Comparison of ENCODE assay signal across 19 mouse cellular contexts in the genomic region with DNA sequence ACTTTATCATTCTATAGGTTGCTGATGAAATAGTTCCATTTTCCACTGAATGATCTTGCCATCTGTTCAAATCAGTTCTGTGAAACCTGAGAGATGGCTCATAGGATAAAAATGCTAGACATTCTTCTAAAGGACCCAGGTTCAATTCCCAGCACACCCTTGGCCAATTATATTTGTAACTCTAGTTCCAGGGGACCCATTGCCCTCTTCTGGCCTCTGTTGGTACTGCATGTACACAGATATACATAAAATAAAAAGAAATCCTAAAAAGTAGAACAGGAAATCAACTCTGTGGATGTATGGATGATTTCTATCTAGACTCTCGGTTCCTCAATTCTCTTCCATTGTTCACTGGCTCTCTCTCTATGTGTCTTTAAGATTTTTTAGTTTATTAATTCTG. TPM values are rescaled to one million over a fixed set of nuclear protein-coding genes. Genes with fewer than 3 reads are reported as not detected.
DNase-seq lines count a peak whose midpoint lies in the region; ATAC-seq and TF ChIP-seq lines count a peak whose summit lies in the region.
"Had no signal": no experiment of that assay in that cellular context is flagged by ENCODE, and none has a peak within 500 bp of the region (broad histone marks: within the 10 kb centered on the region; RNA-seq: fewer than 3 reads in every experiment).

No protein-coding gene starts in this region.

- 89% methylated on average over 1 of the region's 1 CpGs for WGBS in hindbrain, postnatal 0 days
- 86% methylated on average over 1 of the region's 1 CpGs for WGBS in hindbrain, embryonic 14.5 days
- 83% methylated on average over 1 of the region's 1 CpGs for WGBS in midbrain, postnatal 0 days
- WGBS in midbrain, embryonic 11.5 days: 94% methylated on average over 1 of the region's 1 CpGs
- WGBS in stomach, postnatal 0 days: 89% methylated on average over 1 of the region's 1 CpGs

- no peaks in the 10 kb centered on the region for H3K4me1 ChIP-seq in hindbrain, postnatal 0 days (ENCODE audit: insufficient read depth, low read length)
- no peaks in the 10 kb centered on the region for H3K4me1 ChIP-seq in hindbrain, embryonic 14.5 days (replicated peaks; ENCODE audit: control insufficient read depth, insufficient read depth, low read length)
- H3K4me1 ChIP-seq in midbrain, postnatal 0 days (ENCODE audit: insufficient read depth, low read length): no peaks in the 10 kb centered on the region
- H3K4me1 ChIP-seq in midbrain, embryonic 11.5 days (ENCODE audit: control insufficient read depth, insufficient read depth, low read length): peaks cover 2% of the 10 kb centered on the region; the same call in 1 of the 2 replicates
- peaks cover 2 to 13% of the 10 kb centered on the region in 2 experiments; a peak in 3 of 4 replicates for H3K4me1 ChIP-seq in MEL (ENCODE audit: control insufficient read depth in 1 of 2, insufficient read depth in 2 of 2, low read length in 2 of 2)
- no peaks in the 10 kb centered on the region for H3K4me1 ChIP-seq in stomach, postnatal 0 days (replicated peaks; ENCODE audit: control insufficient read depth, insufficient read depth)
- H3K4me1 ChIP-seq: embryonic facial prominence, embryonic 12.5 days; heart, embryonic 15.5 days; limb, embryonic 12.5 days; midbrain, embryonic 12.5 days; neural tube, embryonic 15.5 days had no signal

- TF ChIP-seq CTCF in hindbrain, postnatal 0 days (IDR thresholded peaks at IDR 0.05; ENCODE audit: low read depth): peak; percentile 31
- TF ChIP-seq CTCF in midbrain, postnatal 0 days (IDR thresholded peaks at IDR 0.05): peak; percentile 35; the same call in 1 of the 2 replicates
- TF ChIP-seq CTCF in MEL (IDR thresholded peaks at IDR 0.05 in 2 of 3, conservative IDR thresholded peaks at IDR 0.05 in 1 of 3; ENCODE audit: control insufficient read depth in 1 of 3, insufficient read depth in 1 of 3, low read depth in 2 of 3, low read length in 3 of 3, poor library complexity in 1 of 3, severe bottlenecking in 1 of 3): peak; percentile 7 to 64 (median 50); a peak in 4 of 6 replicates
- TF ChIP-seq CTCF in stomach, postnatal 0 days (IDR thresholded peaks at IDR 0.05; ENCODE audit: low read depth): peak; percentile 41

- H3K4me3 ChIP-seq in hindbrain, postnatal 0 days (ENCODE audit: low read length): no peak overlapping the region
- H3K4me3 ChIP-seq in hindbrain, embryonic 14.5 days (replicated peaks; ENCODE audit: low read length): no peak overlapping the region
- H3K4me3 ChIP-seq in midbrain, postnatal 0 days (ENCODE audit: low read depth, low read length): no peak overlapping the region
- H3K4me3 ChIP-seq in midbrain, embryonic 11.5 days (ENCODE audit: low read depth, low read length): no peak overlapping the region
- H3K4me3 ChIP-seq in MEL (ENCODE audit: control insufficient read depth in 1 of 2, insufficient read depth in 1 of 2, low read depth in 2 of 2, low read length in 2 of 2): no peak overlapping the region
- no peak overlapping the region for H3K4me3 ChIP-seq in stomach, postnatal 0 days (ENCODE audit: low read depth, low read length)
- H3K4me3 ChIP-seq: embryonic facial prominence, embryonic 12.5 days; heart, embryonic 15.5 days; limb, embryonic 12.5 days; midbrain, embryonic 12.5 days; neural tube, embryonic 15.5 days had no signal

- no peaks in the 10 kb centered on the region for H3K79me2 ChIP-seq in MEL (ENCODE audit: control insufficient read depth, insufficient read depth, low read length, poor library complexity)

- DNase-seq in hindbrain, postnatal 0 days (ENCODE audit: low spot score): no peak
- DNase-seq in hindbrain, embryonic 14.5 days (ENCODE audit: low spot score): no peak
- DNase-seq in midbrain, postnatal 0 days (ENCODE audit: low spot score): no peak
- no peak for DNase-seq in midbrain, embryonic 11.5 days (ENCODE audit: low spot score, missing footprints)
- peak; percentile 73 for DNase-seq in MEL (ENCODE audit: low read depth, low spot score)
- DNase-seq in stomach, postnatal 0 days (ENCODE audit: low spot score): no peak
- DNase-seq in Muller cell, postnatal 12 days (ENCODE audit: inconsistent ontology term): no peak
- DNase-seq: adrenal gland, adult 8-10 months; cerebellum, adult 18-20 months; heart, adult 18-20 months; kidney, postnatal 10 days; lung, postnatal 4 days had no signal

- TF ChIP-seq POLR2A in MEL (IDR thresholded peaks at IDR 0.05; ENCODE audit: control insufficient read depth in 1 of 2, insufficient read depth in 1 of 2, low read depth in 1 of 2, low read length in 2 of 2, poor library complexity in 1 of 2): no peak

- TF ChIP-seq RAD21 in MEL (IDR thresholded peaks at IDR 0.05; ENCODE audit: low read depth, low read length): peak; percentile 52

- H3K27me3 ChIP-seq in hindbrain, postnatal 0 days (ENCODE audit: insufficient read depth, low read length): no peaks in the 10 kb centered on the region
- no peaks in the 10 kb centered on the region for H3K27me3 ChIP-seq in hindbrain, embryonic 14.5 days (ENCODE audit: control insufficient read depth, insufficient read depth, low read length)
- no peaks in the 10 kb centered on the region for H3K27me3 ChIP-seq in midbrain, postnatal 0 days (ENCODE audit: insufficient read depth, low read length)
- H3K27me3 ChIP-seq in midbrain, embryonic 11.5 days (ENCODE audit: control insufficient read depth, insufficient read depth, low read length): no peaks in the 10 kb centered on the region
- H3K27me3 ChIP-seq in MEL (ENCODE audit: control insufficient read depth in 1 of 2, insufficient read depth in 2 of 2, low read length in 2 of 2): no peaks in the 10 kb centered on the region
- H3K27me3 ChIP-seq in stomach, postnatal 0 days (ENCODE audit: control insufficient read depth, insufficient read depth, low read length): no peaks in the 10 kb centered on the region
- H3K27me3 ChIP-seq: embryonic facial prominence, embryonic 12.5 days; heart, embryonic 15.5 days; limb, embryonic 12.5 days; neural tube, embryonic 15.5 days had no signal

- H3K9me3 ChIP-seq in hindbrain, postnatal 0 days (ENCODE audit: low read length): peaks cover 3% of the 10 kb centered on the region; the same call in 1 of the 2 replicates
- H3K9me3 ChIP-seq in hindbrain, embryonic 14.5 days (ENCODE audit: control insufficient read depth, low read length): peaks cover 3% of the 10 kb centered on the region; the same call in 1 of the 2 replicates
- H3K9me3 ChIP-seq in midbrain, postnatal 0 days (ENCODE audit: low read length): peaks cover 5% of the 10 kb centered on the region; the same call in 1 of the 2 replicates
- H3K9me3 ChIP-seq in midbrain, embryonic 11.5 days (ENCODE audit: control insufficient read depth, low read length): peaks cover 3% of the 10 kb centered on the region; the same call in 1 of the 2 replicates
- no peaks in the 10 kb centered on the region for H3K9me3 ChIP-seq in MEL (replicated peaks; ENCODE audit: insufficient read depth, low read length)
- H3K9me3 ChIP-seq in stomach, postnatal 0 days (ENCODE audit: control insufficient read depth, low read length): no peaks in the 10 kb centered on the region
- H3K9me3 ChIP-seq: heart, embryonic 15.5 days had no signal

- H3K9ac ChIP-seq in hindbrain, postnatal 0 days (replicated peaks; ENCODE audit: low read length): no peak overlapping the region
- no peak overlapping the region for H3K9ac ChIP-seq in hindbrain, embryonic 14.5 days
- H3K9ac ChIP-seq in midbrain, postnatal 0 days (replicated peaks; ENCODE audit: low read length, poor library complexity, severe bottlenecking): no peak overlapping the region
- H3K9ac ChIP-seq in midbrain, embryonic 11.5 days (ENCODE audit: low read length): no peak overlapping the region
- no peak overlapping the region for H3K9ac ChIP-seq in MEL (ENCODE audit: control insufficient read depth, low read depth, low read length, poor library complexity, severe bottlenecking)
- H3K9ac ChIP-seq in stomach, postnatal 0 days (ENCODE audit: low read length): no peak overlapping the region
- H3K9ac ChIP-seq: embryonic facial prominence, embryonic 12.5 days; heart, embryonic 15.5 days; limb, embryonic 12.5 days; midbrain, embryonic 12.5 days; neural tube, embryonic 15.5 days had no signal

- no peak overlapping the region for H3K27ac ChIP-seq in hindbrain, postnatal 0 days
- H3K27ac ChIP-seq in hindbrain, embryonic 14.5 days: no peak overlapping the region
- no peak overlapping the region for H3K27ac ChIP-seq in midbrain, postnatal 0 days (ENCODE audit: low read depth, low read length)
- H3K27ac ChIP-seq in midbrain, embryonic 11.5 days (ENCODE audit: low read depth, low read length): no peak overlapping the region
- H3K27ac ChIP-seq in MEL (ENCODE audit: control insufficient read depth, low read depth, low read length): no peak overlapping the region
- H3K27ac ChIP-seq in stomach, postnatal 0 days (replicated peaks): no peak overlapping the region
- H3K27ac ChIP-seq: embryonic facial prominence, embryonic 12.5 days; heart, embryonic 15.5 days; limb, embryonic 12.5 days; midbrain, embryonic 12.5 days; neural tube, embryonic 15.5 days had no signal

- H3K36me3 ChIP-seq in hindbrain, postnatal 0 days (ENCODE audit: insufficient read depth, low read length): no peaks in the 10 kb centered on the region
- no peaks in the 10 kb centered on the region for H3K36me3 ChIP-seq in hindbrain, embryonic 14.5 days (replicated peaks; ENCODE audit: control insufficient read depth, insufficient read depth)
- H3K36me3 ChIP-seq in midbrain, postnatal 0 days (ENCODE audit: insufficient read depth, low read length): no peaks in the 10 kb centered on the region
- H3K36me3 ChIP-seq in midbrain, embryonic 11.5 days (ENCODE audit: control insufficient read depth, insufficient read depth, low read length): no peaks in the 10 kb centered on the region
- peaks cover 0 to 10% of the 10 kb centered on the region in 2 experiments; a peak in 2 of 4 replicates for H3K36me3 ChIP-seq in MEL (ENCODE audit: control insufficient read depth in 1 of 2, insufficient read depth in 2 of 2, low read length in 2 of 2)
- no peaks in the 10 kb centered on the region for H3K36me3 ChIP-seq in stomach, postnatal 0 days (ENCODE audit: control insufficient read depth, insufficient read depth, low read length)
- H3K36me3 ChIP-seq: embryonic facial prominence, embryonic 12.5 days; heart, embryonic 15.5 days; limb, embryonic 12.5 days; midbrain, embryonic 12.5 days; neural tube, embryonic 15.5 days had no signal

- no peak for TF ChIP-seq EP300 in MEL (IDR thresholded peaks at IDR 0.05; ENCODE audit: low read depth in 1 of 2, low read length in 2 of 2)
- no peak for TF ChIP-seq EP300 in stomach, postnatal 0 days (optimal IDR thresholded peaks at IDR 0.05)

- ATAC-seq in hindbrain, postnatal 0 days: no peak
- no peak for ATAC-seq in hindbrain, embryonic 14.5 days (ENCODE audit: low FRiP score)
- no peak for ATAC-seq in midbrain, postnatal 0 days (ENCODE audit: low FRiP score)
- no peak for ATAC-seq in midbrain, embryonic 11.5 days (ENCODE audit: low FRiP score)
- ATAC-seq in stomach, postnatal 0 days (ENCODE audit: low FRiP score, low TSS enrichment): no peak
- ATAC-seq: forebrain, embryonic 16.5 days; intestine, embryonic 16.5 days had no signal

- H3K4me2 ChIP-seq in hindbrain, postnatal 0 days (ENCODE audit: low read depth, low read length): no peak overlapping the region
- H3K4me2 ChIP-seq in hindbrain, embryonic 14.5 days (replicated peaks): no peak overlapping the region
- no peak overlapping the region for H3K4me2 ChIP-seq in midbrain, postnatal 0 days (ENCODE audit: low read depth, low read length, poor library complexity, severe bottlenecking)
- no peak overlapping the region for H3K4me2 ChIP-seq in midbrain, embryonic 11.5 days
- no peak overlapping the region for H3K4me2 ChIP-seq in stomach, postnatal 0 days (replicated peaks; ENCODE audit: low read depth)
- H3K4me2 ChIP-seq: embryonic facial prominence, embryonic 12.5 days; heart, embryonic 15.5 days; limb, embryonic 12.5 days; midbrain, embryonic 12.5 days; neural tube, embryonic 15.5 days had no signal

RNA-seq across cellular contexts. Expression of a gene that starts 3.8 kb away (rescaled TPM):
- 13.4 and 13.9 TPM in 2 replicates for total RNA-seq in hindbrain, postnatal 0 days (2014; rRNA removed)
- polyA plus RNA-seq in hindbrain, postnatal 0 days (2015; fragmentation: Nextera tagmentation; extraction: Ambion mirVana): 8.1 and 9.5 TPM in 2 replicates
- 3.6 and 4.1 TPM in 2 replicates for polyA plus RNA-seq in hindbrain, embryonic 14.5 days (2014; fragmentation: Nextera tagmentation; extraction: Ambion mirVana)
- 8.2 and 13.2 TPM in 2 replicates for total RNA-seq in midbrain, postnatal 0 days (2014; rRNA removed)
- polyA plus RNA-seq in midbrain, postnatal 0 days (2015; fragmentation: Nextera tagmentation; extraction: Ambion mirVana): 5.5 and 6.9 TPM in 2 replicates
- polyA plus RNA-seq in midbrain, embryonic 11.5 days (2014; fragmentation: Nextera tagmentation; extraction: Ambion mirVana): 1.9 TPM in 2 replicates
- 22.6 and 40.1 TPM in 2 replicates for total RNA-seq in MEL (2012; rRNA removed)
- polyA plus RNA-seq in MEL (2012; ENCODE audit: insufficient read depth in 1 of 2, insufficient read length in 2 of 2, low read depth in 1 of 2, low replicate concordance in 2 of 2, missing spikeins in 1 of 2): 10 to 100 TPM in 1 of 2 experiments, not detected in 1; 15.5 TPM
- 0.95 and 1.5 TPM in 2 replicates for polyA plus RNA-seq in stomach, postnatal 0 days (2015; fragmentation: Nextera tagmentation; extraction: Ambion mirVana)

RNA-seq across cellular contexts. Expression of a gene that starts 7.9 kb away (rescaled TPM):
- 84.3 and 90.4 TPM in 2 replicates for total RNA-seq in hindbrain, postnatal 0 days (2014; rRNA removed)
- polyA plus RNA-seq in hindbrain, postnatal 0 days (2015; fragmentation: Nextera tagmentation; extraction: Ambion mirVana): 49.7 and 51.0 TPM in 2 replicates
- polyA plus RNA-seq in hindbrain, embryonic 14.5 days (2014; fragmentation: Nextera tagmentation; extraction: Ambion mirVana): 46.4 and 48.2 TPM in 2 replicates
- total RNA-seq in midbrain, postnatal 0 days (2014; rRNA removed): 93.8 and 112 TPM in 2 replicates
- 49.2 and 52.9 TPM in 2 replicates for polyA plus RNA-seq in midbrain, postnatal 0 days (2015; fragmentation: Nextera tagmentation; extraction: Ambion mirVana)
- polyA plus RNA-seq in midbrain, embryonic 11.5 days (2014; fragmentation: Nextera tagmentation; extraction: Ambion mirVana): 23.5 and 26.7 TPM in 2 replicates
- 10.1 and 11.3 TPM in 2 replicates for total RNA-seq in MEL (2012; rRNA removed)
- 10 to 100 TPM in 1 of 2 experiments, not detected in 1; 13.2 TPM for polyA plus RNA-seq in MEL (2012; ENCODE audit: insufficient read depth in 1 of 2, insufficient read length in 2 of 2, low read depth in 1 of 2, low replicate concordance in 2 of 2, missing spikeins in 1 of 2)
- polyA plus RNA-seq in stomach, postnatal 0 days (2015; fragmentation: Nextera tagmentation; extraction: Ambion mirVana): 19.6 and 23.2 TPM in 2 replicates

RNA-seq across cellular contexts. Expression of a gene that starts 31.8 kb away (rescaled TPM):
- total RNA-seq in hindbrain, postnatal 0 days (2014; rRNA removed): 14.8 and 20.4 TPM in 2 replicates
- 17.7 TPM in 2 replicates for polyA plus RNA-seq in hindbrain, postnatal 0 days (2015; fragmentation: Nextera tagmentation; extraction: Ambion mirVana)
- polyA plus RNA-seq in hindbrain, embryonic 14.5 days (2014; fragmentation: Nextera tagmentation; extraction: Ambion mirVana): 9.3 and 10.6 TPM in 2 replicates
- 13.5 and 17.7 TPM in 2 replicates for total RNA-seq in midbrain, postnatal 0 days (2014; rRNA removed)
- polyA plus RNA-seq in midbrain, postnatal 0 days (2015; fragmentation: Nextera tagmentation; extraction: Ambion mirVana): 15.4 and 19.6 TPM in 2 replicates
- 5.7 TPM in 2 replicates for polyA plus RNA-seq in midbrain, embryonic 11.5 days (2014; fragmentation: Nextera tagmentation; extraction: Ambion mirVana)
- total RNA-seq in MEL (2012; rRNA removed): 71.4 and 84.8 TPM in 2 replicates
- 10 to 100 TPM in 1 of 2 experiments, not detected in 1; 70.5 TPM for polyA plus RNA-seq in MEL (2012; ENCODE audit: insufficient read depth in 1 of 2, insufficient read length in 2 of 2, low read depth in 1 of 2, low replicate concordance in 2 of 2, missing spikeins in 1 of 2)
- polyA plus RNA-seq in stomach, postnatal 0 days (2015; fragmentation: Nextera tagmentation; extraction: Ambion mirVana): 19.0 and 19.1 TPM in 2 replicates

RNA-seq across cellular contexts. Expression of a gene that starts 33.0 kb away (rescaled TPM):
- total RNA-seq in hindbrain, postnatal 0 days (2014; rRNA removed): 20.8 TPM in 2 replicates
- polyA plus RNA-seq in hindbrain, postnatal 0 days (2015; fragmentation: Nextera tagmentation; extraction: Ambion mirVana): 10.3 and 10.9 TPM in 2 replicates
- 6.3 and 7.3 TPM in 2 replicates for polyA plus RNA-seq in hindbrain, embryonic 14.5 days (2014; fragmentation: Nextera tagmentation; extraction: Ambion mirVana)
- total RNA-seq in midbrain, postnatal 0 days (2014; rRNA removed): 22.0 and 23.3 TPM in 2 replicates
- polyA plus RNA-seq in midbrain, postnatal 0 days (2015; fragmentation: Nextera tagmentation; extraction: Ambion mirVana): 9.0 and 10.7 TPM in 2 replicates
- 2.5 and 3.1 TPM in 2 replicates for polyA plus RNA-seq in midbrain, embryonic 11.5 days (2014; fragmentation: Nextera tagmentation; extraction: Ambion mirVana)
- 1.8 and 2.0 TPM in 2 replicates for total RNA-seq in MEL (2012; rRNA removed)
- 1 to 10 TPM in 1 of 2 experiments, not detected in 1; 2.9 TPM for polyA plus RNA-seq in MEL (2012; ENCODE audit: insufficient read depth in 1 of 2, insufficient read length in 2 of 2, low read depth in 1 of 2, low replicate concordance in 2 of 2, missing spikeins in 1 of 2)
- polyA plus RNA-seq in stomach, postnatal 0 days (2015; fragmentation: Nextera tagmentation; extraction: Ambion mirVana): 2.1 and 2.2 TPM in 2 replicates

RNA-seq across cellular contexts. Expression of a gene that starts 33.1 kb away (rescaled TPM):
- total RNA-seq in hindbrain, postnatal 0 days (2014; rRNA removed): 41.9 and 45.4 TPM in 2 replicates
- polyA plus RNA-seq in hindbrain, postnatal 0 days (2015; fragmentation: Nextera tagmentation; extraction: Ambion mirVana): 30.6 and 31.6 TPM in 2 replicates
- polyA plus RNA-seq in hindbrain, embryonic 14.5 days (2014; fragmentation: Nextera tagmentation; extraction: Ambion mirVana): 49.3 and 54.7 TPM in 2 replicates
- total RNA-seq in midbrain, postnatal 0 days (2014; rRNA removed): 46.0 and 49.6 TPM in 2 replicates
- 34.2 and 37.3 TPM in 2 replicates for polyA plus RNA-seq in midbrain, postnatal 0 days (2015; fragmentation: Nextera tagmentation; extraction: Ambion mirVana)
- 92.1 and 93.6 TPM in 2 replicates for polyA plus RNA-seq in midbrain, embryonic 11.5 days (2014; fragmentation: Nextera tagmentation; extraction: Ambion mirVana)
- 64.9 and 77.0 TPM in 2 replicates for total RNA-seq in MEL (2012; rRNA removed)
- polyA plus RNA-seq in MEL (2012; ENCODE audit: insufficient read depth in 1 of 2, insufficient read length in 2 of 2, low read depth in 1 of 2, low replicate concordance in 2 of 2, missing spikeins in 1 of 2): 100 to 1,000 TPM in 1 of 2 experiments, 10 to 100 TPM in 1; 32.1 to 101 TPM
- 16.0 and 16.5 TPM in 2 replicates for polyA plus RNA-seq in stomach, postnatal 0 days (2015; fragmentation: Nextera tagmentation; extraction: Ambion mirVana)
